Mouse (Mus musculus) kidney, embryonic 16.5 days (tissue): ENCODE results near the gene Fam53b. TPM values are rescaled to one million over a fixed set of nuclear protein-coding genes. Genes with fewer than 3 reads are reported as not detected.
A peak's percentile ranks its signal among the peaks of the same experiment; 100 is the strongest.

Source experiments
- ATAC-seq: fragments of 200-750 bp; cut with Nextera tagmentation; 2 replicates; pipeline ENCODE4 v1.8.0; 2017; ENCODE audit warnings: moderate TSS enrichment; ENCODE audit not compliant: low FRiP score, low TSS enrichment
- H3K27ac ChIP-seq: fragments of 300-500 bp; sonication (generic); 2 replicates; pipeline ENCODE4 v1.5.1; 2014; ENCODE audit warnings: low read length
- H3K27me3 ChIP-seq: fragments of 300-500 bp; sonication (generic); 2 replicates; pipeline ENCODE4 v1.6.1; 2014; ENCODE audit warnings: low read length, control low read depth, mixed read lengths; ENCODE audit not compliant: insufficient read depth
- H3K36me3 ChIP-seq: fragments of 300-500 bp; sonication (generic); 2 replicates; pipeline ENCODE4 v1.6.1; 2014; ENCODE audit warnings: low read length, control low read depth, mixed read lengths; ENCODE audit not compliant: insufficient read depth
- H3K4me1 ChIP-seq: fragments of 300-500 bp; sonication (generic); 2 replicates; pipeline ENCODE4 v1.6.1; 2014; ENCODE audit warnings: low read length, control low read depth, mixed read lengths; ENCODE audit not compliant: insufficient read depth
- H3K4me2 ChIP-seq: fragments of 300-500 bp; sonication (generic); replicated peaks from 2 replicates; pipeline ENCODE4 v1.6.1; 2014; ENCODE audit warnings: low read depth, low read length
- H3K4me3 ChIP-seq: fragments of 300-500 bp; sonication (generic); 2 replicates; pipeline ENCODE4 v1.5.1; 2014; ENCODE audit warnings: mild to moderate bottlenecking, low read length
- H3K9ac ChIP-seq: fragments of 300-500 bp; sonication (generic); replicated peaks from 2 replicates; pipeline ENCODE4 v1.6.1; 2014; ENCODE audit warnings: low read length
- H3K9me3 ChIP-seq: fragments of 300-500 bp; sonication (generic); 2 replicates; pipeline ENCODE4 v1.6.1; 2016; ENCODE audit warnings: low read length, control low read depth
- WGBS: fragments of 180-500 bp; shearing (Covaris S2); extraction: QIAGEN DNeasy Blood & Tissue Kit; methylation state at CpG from one replicate; pipeline ENCODE4 v1.1.7; 2014; 5-methylcytosine and 5-hydroxymethylcytosine counted together
- polyA plus RNA-seq: library from polyadenylated mRNA; unstranded; fragments of >200 nt; fragmentation: Nextera tagmentation; extraction: Ambion mirVana; gene quantifications from 2 replicates; pipeline ENCODE4 v1.2.1, GENCODE M21; 2015

The Fam53b gene
- polyA plus RNA-seq, 1 experiment from 2014 or later: 22.5 TPM

DNA sequence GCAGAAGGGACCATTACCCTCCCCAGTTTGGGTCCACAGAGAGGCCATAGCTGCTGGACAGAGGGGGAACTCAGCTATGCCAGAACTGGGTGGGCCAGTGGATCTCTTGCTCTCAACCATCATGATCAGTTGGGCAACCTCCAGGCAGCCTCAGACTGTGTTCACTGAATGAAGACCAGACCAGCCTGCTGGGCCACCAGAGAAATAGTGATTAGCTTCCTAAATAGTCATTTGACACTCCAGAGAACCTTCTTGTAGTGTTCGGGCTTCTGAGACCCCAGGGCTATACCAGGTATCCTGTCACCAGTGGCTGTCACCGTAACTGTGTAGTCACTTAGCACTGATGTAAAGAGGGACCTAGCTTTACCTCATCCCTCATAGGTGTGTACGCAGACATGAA, 131.3 kb downstream of the Fam53b start:
- no peak for ATAC-seq
- H3K9me3 ChIP-seq: no peaks in the 10 kb centered on the region
- H3K4me2 ChIP-seq: no peak overlapping the region
- H3K4me3 ChIP-seq: no peak overlapping the region
- H3K27me3 ChIP-seq: no peaks in the 10 kb centered on the region
- H3K36me3 ChIP-seq: no peaks in the 10 kb centered on the region
- H3K4me1 ChIP-seq: peaks cover under 1% of the 10 kb centered on the region
- WGBS: 91% methylated on average over 3 of the region's 3 CpGs
- no peak overlapping the region for H3K9ac ChIP-seq
- no peak overlapping the region for H3K27ac ChIP-seq

DNA sequence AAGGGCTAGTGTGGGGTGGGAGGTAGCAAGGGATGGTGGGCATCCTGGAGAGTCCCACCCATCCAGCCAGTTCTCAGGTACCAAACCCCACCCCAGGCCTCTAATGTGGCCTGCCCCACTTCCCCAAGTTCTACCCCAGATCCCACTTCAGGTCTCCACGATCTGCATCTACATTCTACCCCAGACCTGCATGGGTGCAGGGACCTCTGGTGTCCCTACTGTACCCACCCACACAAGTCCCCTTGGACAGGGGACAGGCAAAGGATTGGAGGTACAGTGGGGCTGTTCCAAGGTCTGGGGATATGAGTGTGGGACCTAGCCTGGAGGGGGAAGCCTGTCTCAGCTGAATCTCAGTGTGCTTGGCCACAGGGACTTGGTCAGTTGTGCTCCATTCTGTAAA, 131.9 kb downstream of the Fam53b start:
- WGBS: 100% methylated on average over 1 of the region's 1 CpGs
- no peak overlapping the region for H3K9ac ChIP-seq
- no peaks in the 10 kb centered on the region for H3K4me1 ChIP-seq
- no peak overlapping the region for H3K4me3 ChIP-seq
- no peak overlapping the region for H3K4me2 ChIP-seq
- H3K27me3 ChIP-seq: no peaks in the 10 kb centered on the region
- H3K9me3 ChIP-seq: no peaks in the 10 kb centered on the region
- H3K36me3 ChIP-seq: no peaks in the 10 kb centered on the region
- H3K27ac ChIP-seq: no peak overlapping the region
- ATAC-seq: no peak

- H3K4me1 ChIP-seq: no peaks in the 10 kb centered on the region
- no peak overlapping the region for H3K27ac ChIP-seq
- 87% methylated on average over 11 of the region's 11 CpGs for WGBS
- no peak overlapping the region for H3K4me2 ChIP-seq
- H3K9me3 ChIP-seq: no peaks in the 10 kb centered on the region
- H3K36me3 ChIP-seq: no peaks in the 10 kb centered on the region
- ATAC-seq: no peak
- no peak overlapping the region for H3K4me3 ChIP-seq
- H3K9ac ChIP-seq: no peak overlapping the region
- H3K27me3 ChIP-seq: no peaks in the 10 kb centered on the region
Measured at GRCm38 (mm10) chr7:132681296-132681695, 132.4 kb downstream of the Fam53b start.

- Histone ChIP-seq H3K9ac (no peak overlapping the region), H3K9me3 (no peaks in the 10 kb centered on the region), H3K4me3 (no peak overlapping the region), H3K27me3 (no peaks in the 10 kb centered on the region), H3K4me2 (no peak overlapping the region), H3K4me1 (no peaks in the 10 kb centered on the region), H3K36me3 (no peaks in the 10 kb centered on the region), H3K27ac (no peak overlapping the region)
- WGBS: 79% methylated on average over 6 of the region's 6 CpGs
- ATAC-seq: no peak
Measured at GRCm38 (mm10) chr7:132679549-132679948, 134.1 kb downstream of the Fam53b start.

- Histone ChIP-seq H3K36me3 (no peaks in the 10 kb centered on the region), H3K9ac (no peak overlapping the region), H3K4me3 (no peak overlapping the region), H3K9me3 (no peaks in the 10 kb centered on the region), H3K27me3 (no peaks in the 10 kb centered on the region), H3K4me2 (no peak overlapping the region), H3K4me1 (no peaks in the 10 kb centered on the region), H3K27ac (no peak overlapping the region)
- WGBS: 78% methylated on average over 4 of the region's 4 CpGs
- no peak for ATAC-seq
Measured at GRCm38 (mm10) chr7:132679117-132679516, 134.6 kb downstream of the Fam53b start.

DNA sequence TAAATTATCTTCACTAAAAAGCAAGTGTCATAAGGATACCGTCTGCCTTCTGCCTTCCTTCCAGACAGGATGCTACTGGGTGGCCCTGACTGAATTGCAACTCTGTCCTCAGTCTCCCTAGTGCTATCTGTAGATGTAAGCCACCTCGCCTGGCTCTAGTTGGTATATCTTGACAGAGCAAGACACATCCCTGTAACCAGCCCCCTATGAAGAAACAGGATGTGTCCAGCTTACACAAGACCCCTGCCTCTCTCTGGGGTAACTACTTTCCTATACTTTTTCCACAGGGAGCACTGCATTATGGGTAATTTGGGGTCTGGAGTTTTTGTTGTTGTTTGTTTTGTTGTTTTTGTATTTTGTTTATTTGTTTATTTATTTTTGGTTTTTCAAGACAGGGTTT, 137.8 kb downstream of the Fam53b start:
- Histone ChIP-seq H3K9me3 (no peaks in the 10 kb centered on the region), H3K36me3 (no peaks in the 10 kb centered on the region), H3K9ac (no peak overlapping the region), H3K4me1 (no peaks in the 10 kb centered on the region), H3K27ac (no peak overlapping the region), H3K27me3 (no peaks in the 10 kb centered on the region), H3K4me2 (no peak overlapping the region), H3K4me3 (no peak overlapping the region)
- WGBS: 93% methylated on average over 2 of the region's 2 CpGs
- ATAC-seq: no peak

DNA sequence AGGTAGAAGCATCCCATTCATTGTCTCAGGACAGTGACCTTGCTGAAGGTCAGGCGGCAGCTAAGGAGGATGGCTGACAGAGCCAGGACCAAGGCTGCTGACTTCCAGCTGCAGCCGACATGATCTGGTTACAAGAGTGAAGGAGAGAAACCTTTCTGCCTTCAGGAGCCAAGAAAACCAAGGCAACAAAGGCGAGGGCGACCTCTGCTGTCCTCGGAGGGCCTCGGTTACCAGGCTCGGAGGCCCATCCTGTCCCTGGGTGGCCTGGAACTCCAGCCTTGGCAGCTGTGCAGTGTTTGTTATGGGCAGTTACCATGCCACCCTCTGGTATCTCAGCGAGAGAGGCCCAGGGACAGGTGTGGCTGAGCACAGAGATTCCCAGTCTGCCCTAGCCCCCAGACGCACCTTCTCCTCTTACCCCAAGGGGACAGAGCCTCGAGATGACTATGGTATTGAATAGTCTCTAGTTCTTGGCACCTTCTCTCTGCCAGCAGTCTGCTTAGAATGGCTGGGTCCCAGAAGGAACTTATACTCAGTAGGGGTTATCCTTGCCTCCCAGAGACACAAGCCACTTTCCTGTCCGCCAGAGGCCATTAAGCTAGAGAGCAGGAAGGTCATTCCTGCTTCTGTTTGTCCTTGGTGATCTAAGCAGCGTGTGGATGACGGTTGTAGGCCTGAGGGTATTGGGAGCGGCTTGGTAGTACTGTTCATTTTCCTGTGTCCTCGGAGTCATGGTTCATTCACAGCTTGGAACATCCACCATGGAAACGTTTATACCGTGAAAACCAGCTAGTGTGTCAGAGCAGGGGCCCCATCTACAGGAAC, 139.5 kb downstream of the Fam53b start:
- H3K9ac ChIP-seq: no peak overlapping the region
- no peaks in the 10 kb centered on the region for H3K36me3 ChIP-seq
- H3K27me3 ChIP-seq: no peaks in the 10 kb centered on the region
- no peak overlapping the region for H3K4me3 ChIP-seq
- H3K4me1 ChIP-seq: no peaks in the 10 kb centered on the region; the same call in 1 of the 2 replicates
- no peak overlapping the region for H3K27ac ChIP-seq
- no peak overlapping the region for H3K4me2 ChIP-seq
- ATAC-seq: no peak
- no peaks in the 10 kb centered on the region for H3K9me3 ChIP-seq
- WGBS: 49% methylated on average over 17 of the region's 17 CpGs

GRCm38 (mm10) chr7:132672481-132672959, 141.2 kb downstream of the Fam53b start:
- H3K4me1 ChIP-seq: no peaks in the 10 kb centered on the region; the same call in 1 of the 2 replicates
- no peak overlapping the region for H3K27ac ChIP-seq
- H3K9me3 ChIP-seq: no peaks in the 10 kb centered on the region
- no peaks in the 10 kb centered on the region for H3K27me3 ChIP-seq
- H3K4me3 ChIP-seq: no peak overlapping the region
- ATAC-seq: 0 out of 2 replicates have a peak, but pooled peaks have one; percentile 32
- no peak overlapping the region for H3K9ac ChIP-seq
- 68% methylated on average over 7 of the region's 7 CpGs for WGBS
- no peaks in the 10 kb centered on the region for H3K36me3 ChIP-seq
- H3K4me2 ChIP-seq: no peak overlapping the region

GRCm38 (mm10) chr7:132670863-132671165, 142.9 kb downstream of the Fam53b start:
- H3K4me3 ChIP-seq: no peak overlapping the region
- H3K9me3 ChIP-seq: no peaks in the 10 kb centered on the region
- no peaks in the 10 kb centered on the region for H3K27me3 ChIP-seq
- no peak overlapping the region for H3K4me2 ChIP-seq
- H3K4me1 ChIP-seq: no peaks in the 10 kb centered on the region; the same call in 1 of the 2 replicates
- no peak for ATAC-seq
- peak overlapping the region; percentile 35; the same call in 1 of the 2 replicates for H3K27ac ChIP-seq
- WGBS: 78% methylated on average over 3 of the region's 3 CpGs
- no peak overlapping the region for H3K9ac ChIP-seq
- H3K36me3 ChIP-seq: no peaks in the 10 kb centered on the region
